Mouse (Mus musculus): Measurements from ENCODE around the gene Cbx4. TPM values are rescaled to one million over a fixed set of nuclear protein-coding genes. Genes with fewer than 3 reads are reported as not detected.

The Cbx4 gene
- 45.4 and 46.4 TPM in 2 replicates for polyA plus RNA-seq (2012; rRNA removed)

- peak; percentile 63 to 88 for DNase-seq (ENCODE audit: extremely low spot score in 1 of 2, low spot score in 1 of 2)
Measured at GRCm38 (mm10) chr11:119086144-119086971, at the start of gene Cbx4. Cbx4 (minus strand) TSS chr11:119086221.

- no peak for DNase-seq (ENCODE audit: extremely low spot score in 1 of 2, low spot score in 1 of 2)
Measured at GRCm38 (mm10) chr11:119134586-119134985, 48.6 kb upstream of the Cbx4 start.

- peak in 1 of 2 experiments; percentile 47 for DNase-seq (ENCODE audit: extremely low spot score in 1 of 2, low spot score in 1 of 2)
Measured at GRCm38 (mm10) chr11:119133437-119134221, 47.6 kb upstream of the Cbx4 start.

GRCm38 (mm10) chr11:119132198-119133035 is 46.4 kb upstream of the Cbx4 start:
- no peak for DNase-seq (ENCODE audit: extremely low spot score in 1 of 2, low spot score in 1 of 2)

GRCm38 (mm10) chr11:119130081-119130765 is 44.2 kb upstream of the Cbx4 start:
- no peak for DNase-seq (ENCODE audit: extremely low spot score in 1 of 2, low spot score in 1 of 2)

GRCm38 (mm10) chr11:119129281-119130058 is 43.4 kb upstream of the Cbx4 start:
- DNase-seq (ENCODE audit: extremely low spot score in 1 of 2, low spot score in 1 of 2): no peak

- no peak for DNase-seq (ENCODE audit: extremely low spot score in 1 of 2, low spot score in 1 of 2)
Measured at GRCm38 (mm10) chr11:119128668-119129280, 42.8 kb upstream of the Cbx4 start.

- no peak for DNase-seq (ENCODE audit: extremely low spot score in 1 of 2, low spot score in 1 of 2)
Measured at GRCm38 (mm10) chr11:119127686-119128473, 41.9 kb upstream of the Cbx4 start.

- no peak for DNase-seq (ENCODE audit: extremely low spot score in 1 of 2, low spot score in 1 of 2)
Measured at GRCm38 (mm10) chr11:119127147-119127546, 41.1 kb upstream of the Cbx4 start.

- peak in 1 of 2 experiments; percentile 46 for DNase-seq (ENCODE audit: extremely low spot score in 1 of 2, low spot score in 1 of 2)
Measured at GRCm38 (mm10) chr11:119125929-119126861, 40.2 kb upstream of the Cbx4 start.

- DNase-seq (ENCODE audit: extremely low spot score in 1 of 2, low spot score in 1 of 2): no peak
Measured at GRCm38 (mm10) chr11:119124536-119124935, 38.5 kb upstream of the Cbx4 start.

- DNase-seq (ENCODE audit: extremely low spot score in 1 of 2, low spot score in 1 of 2): no peak
Measured at GRCm38 (mm10) chr11:119123522-119124319, 37.7 kb upstream of the Cbx4 start.

GRCm38 (mm10) chr11:119122396-119122795 is 36.4 kb upstream of the Cbx4 start:
- DNase-seq (ENCODE audit: extremely low spot score in 1 of 2, low spot score in 1 of 2): no peak

- DNase-seq (ENCODE audit: extremely low spot score in 1 of 2, low spot score in 1 of 2): no peak
Measured at GRCm38 (mm10) chr11:119118905-119119304, 32.9 kb upstream of the Cbx4 start.

- no peak for DNase-seq (ENCODE audit: extremely low spot score in 1 of 2, low spot score in 1 of 2)
Measured at GRCm38 (mm10) chr11:119117945-119118344, 31.9 kb upstream of the Cbx4 start.

- DNase-seq (ENCODE audit: extremely low spot score in 1 of 2, low spot score in 1 of 2): no peak
Measured at GRCm38 (mm10) chr11:119116992-119117391, 31.0 kb upstream of the Cbx4 start.

All from frontal cortex, adult 2 months (tissue).